Mouse (Mus musculus) testis, adult 2 months (tissue): Measurements from ENCODE around the gene Rprd1b. TPM values are rescaled to one million over a fixed set of nuclear protein-coding genes. Genes with fewer than 3 reads are reported as not detected.
A peak's percentile ranks its signal among the peaks of the same experiment; 100 is the strongest.

ENCODE experiments used
- H3K27ac ChIP-seq: fragments of 200-500 bp; 2 replicates; pipeline ENCODE4 v1.5.1; 2012; ENCODE audit warnings: low read depth, low read length; ENCODE audit not compliant: control insufficient read depth, insufficient read depth
- H3K27me3 ChIP-seq: fragments of 200-500 bp; 2 replicates; pipeline ENCODE4 v1.6.1; 2012; ENCODE audit warnings: mild to moderate bottlenecking, low read length, moderate library complexity; ENCODE audit not compliant: control insufficient read depth, insufficient read depth
- H3K36me3 ChIP-seq: fragments of 200-500 bp; 2 replicates; pipeline ENCODE4 v1.6.1; 2012; ENCODE audit warnings: mild to moderate bottlenecking, low read length; ENCODE audit not compliant: control insufficient read depth, insufficient read depth
- H3K4me1 ChIP-seq: fragments of 200-500 bp; 2 replicates; pipeline ENCODE4 v1.6.1; 2012; ENCODE audit warnings: low read length; ENCODE audit not compliant: control insufficient read depth, insufficient read depth
- H3K4me3 ChIP-seq: fragments of 200-500 bp; 2 replicates; pipeline ENCODE4 v1.5.1; 2012; ENCODE audit warnings: low read depth, mild to moderate bottlenecking, low read length, moderate library complexity, mixed read lengths; ENCODE audit not compliant: control insufficient read depth
- CTCF ChIP-seq: fragments of 200-500 bp; IDR thresholded peaks from 2 replicates; pipeline ENCODE4 v1.5.1; 2012; ENCODE audit warnings: low read depth, mild to moderate bottlenecking, inconsistent platforms, low read length, moderate library complexity; ENCODE audit not compliant: control insufficient read depth, insufficient read depth, insufficient replicate concordance
- POLR2A ChIP-seq: fragments of 200-500 bp; IDR thresholded peaks from 2 replicates; pipeline ENCODE4 v1.6.1; 2012; ENCODE audit warnings: low read depth, mild to moderate bottlenecking, inconsistent platforms, low read length, moderate library complexity; ENCODE audit not compliant: control insufficient read depth
- polyA plus RNA-seq: library from polyadenylated mRNA; depleted of rRNA; stranded (reverse); fragments of >200 nt; gene quantifications from 2 replicates; pipeline ENCODE4 v1.2.3, GENCODE M21; 2012

Rprd1b gene
- polyA plus RNA-seq, 1 experiment: 7.3 TPM

DNA sequence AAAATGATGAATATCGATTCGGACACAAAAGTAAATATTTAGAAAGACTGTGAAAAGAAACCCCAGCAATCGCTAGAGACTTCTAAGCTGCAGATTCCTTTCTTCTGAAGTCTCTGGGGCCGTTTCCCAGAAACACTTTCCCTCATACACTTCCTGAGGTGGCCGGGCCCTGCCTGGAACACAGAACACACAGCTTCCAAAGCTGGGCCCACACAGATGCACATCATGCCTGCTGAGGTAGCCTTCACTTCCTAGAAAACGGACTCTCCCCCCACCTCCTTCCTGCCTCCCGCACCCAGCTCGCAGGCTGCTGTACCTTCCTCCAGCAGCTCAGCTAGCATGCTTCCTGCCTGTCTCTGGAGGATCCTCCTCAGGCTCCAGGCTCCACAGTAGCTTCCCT is 81.2 kb downstream of the Rprd1b start:
- peaks cover 2% of the 10 kb centered on the region; the same call in 1 of the 2 replicates for H3K4me1 ChIP-seq
- no peak overlapping the region for H3K27ac ChIP-seq
- TF ChIP-seq POLR2A: no peak
- TF ChIP-seq CTCF: no peak

GRCm38 (mm10) chr2:158113591-158114257 is 85.4 kb downstream of the Rprd1b start:
- peak overlapping the region; percentile 67 for H3K27ac ChIP-seq
- TF ChIP-seq CTCF (no peak), POLR2A (no peak)
- H3K27me3 ChIP-seq: no peaks in the 10 kb centered on the region
- H3K4me3 ChIP-seq: no peak overlapping the region
- no peaks in the 10 kb centered on the region for H3K36me3 ChIP-seq
- peaks cover 2% of the 10 kb centered on the region; the same call in 1 of the 2 replicates for H3K4me1 ChIP-seq

More for the DNA sequence above, 81.2 kb downstream of the Rprd1b start:
- H3K36me3 ChIP-seq: no peaks in the 10 kb centered on the region
- no peaks in the 10 kb centered on the region for H3K27me3 ChIP-seq
- no peak overlapping the region for H3K4me3 ChIP-seq

GRCm38 (mm10) chr2:158114931-158115330 is 86.6 kb downstream of the Rprd1b start:
- Histone ChIP-seq H3K4me1 (no peaks in the 10 kb centered on the region; the same call in 1 of the 2 replicates), H3K4me3 (no peak overlapping the region), H3K27me3 (no peaks in the 10 kb centered on the region), H3K36me3 (no peaks in the 10 kb centered on the region), H3K27ac (no peak overlapping the region)
- TF ChIP-seq POLR2A: no peak
- no peak for TF ChIP-seq CTCF

- H3K27me3 ChIP-seq: no peaks in the 10 kb centered on the region
- no peaks in the 10 kb centered on the region; the same call in 1 of the 2 replicates for H3K4me1 ChIP-seq
- no peak overlapping the region for H3K27ac ChIP-seq
- no peak for TF ChIP-seq POLR2A
- TF ChIP-seq CTCF: no peak
- H3K36me3 ChIP-seq: no peaks in the 10 kb centered on the region
- no peak overlapping the region for H3K4me3 ChIP-seq
Measured at GRCm38 (mm10) chr2:158115838-158116453, 87.6 kb downstream of the Rprd1b start.

DNA sequence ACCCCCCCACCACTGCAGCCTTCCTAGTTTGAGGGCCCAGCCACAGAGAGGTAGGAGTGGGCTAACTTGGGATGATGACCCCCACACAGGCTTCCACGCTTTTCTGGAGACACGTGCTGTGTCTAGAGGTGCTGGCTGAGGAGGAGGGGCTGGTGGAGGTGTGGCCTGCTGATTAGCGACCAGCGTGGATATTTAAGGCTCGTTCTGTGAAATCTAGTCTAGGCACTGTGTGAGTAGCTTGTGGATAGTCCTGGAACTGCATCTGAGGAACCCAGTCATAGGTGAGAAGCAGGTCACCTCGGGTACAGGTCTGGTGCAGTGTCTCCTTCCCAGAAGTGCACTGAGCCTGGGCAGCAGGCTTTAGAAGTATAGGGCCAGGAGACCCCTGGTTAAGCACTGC is 88.4 kb downstream of the Rprd1b start:
- no peak for TF ChIP-seq POLR2A
- no peak for TF ChIP-seq CTCF
- Histone ChIP-seq H3K4me3 (no peak overlapping the region), H3K4me1 (no peaks in the 10 kb centered on the region; the same call in 1 of the 2 replicates), H3K27me3 (no peaks in the 10 kb centered on the region), H3K36me3 (no peaks in the 10 kb centered on the region), H3K27ac (no peak overlapping the region)

- no peak overlapping the region for H3K27ac ChIP-seq
- no peaks in the 10 kb centered on the region; the same call in 1 of the 2 replicates for H3K4me1 ChIP-seq
- H3K27me3 ChIP-seq: no peaks in the 10 kb centered on the region
- TF ChIP-seq CTCF: no peak
- TF ChIP-seq POLR2A: no peak
- H3K4me3 ChIP-seq: no peak overlapping the region
- H3K36me3 ChIP-seq: no peaks in the 10 kb centered on the region
Measured at GRCm38 (mm10) chr2:158119145-158119544, 90.8 kb downstream of the Rprd1b start.

DNA sequence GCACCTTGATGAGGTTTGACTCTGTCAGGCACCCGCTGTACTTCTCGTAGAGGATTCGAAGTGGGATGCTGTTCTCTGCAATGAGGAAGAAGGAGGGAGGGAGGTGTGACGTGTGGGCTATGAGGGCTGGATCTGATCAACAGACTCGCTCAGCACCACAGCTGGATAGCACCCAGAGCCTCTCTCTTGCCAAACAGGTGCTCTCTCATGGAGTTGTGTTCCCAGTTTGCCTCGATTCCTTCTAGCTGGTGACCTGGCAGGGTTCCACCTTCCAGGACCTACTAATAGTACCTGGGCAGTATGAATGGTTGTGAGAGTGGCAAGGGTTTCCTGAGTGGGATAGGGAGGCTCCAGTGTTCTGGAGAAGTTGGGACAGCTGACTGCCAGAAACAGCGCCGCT is 91.9 kb downstream of the Rprd1b start:
- Histone ChIP-seq H3K27ac (no peak overlapping the region), H3K4me1 (no peaks in the 10 kb centered on the region; the same call in 1 of the 2 replicates), H3K27me3 (no peaks in the 10 kb centered on the region), H3K36me3 (no peaks in the 10 kb centered on the region), H3K4me3 (no peak overlapping the region)
- TF ChIP-seq POLR2A (no peak), CTCF (no peak)

GRCm38 (mm10) chr2:158120868-158121267 is 92.6 kb downstream of the Rprd1b start:
- H3K27ac ChIP-seq: no peak overlapping the region
- H3K27me3 ChIP-seq: no peaks in the 10 kb centered on the region
- H3K4me1 ChIP-seq: no peaks in the 10 kb centered on the region; the same call in 1 of the 2 replicates
- TF ChIP-seq POLR2A: no peak
- TF ChIP-seq CTCF: no peak
- H3K4me3 ChIP-seq: no peak overlapping the region
- no peaks in the 10 kb centered on the region for H3K36me3 ChIP-seq
